Mouse (Mus musculus) megakaryocyte, embryonic 14.5 days (primary cell): ENCODE measurements around the gene Usp21.

Source experiments
- FLI1 ChIP-seq: IDR thresholded peaks from 2 replicates; pipeline ENCODE4 v1.6.1; 2012; ENCODE audit warnings: low read length, inconsistent platforms, mixed read lengths
- GATA1 ChIP-seq: IDR thresholded peaks from 3 replicates; pipeline ENCODE4 v1.6.1; 2012; ENCODE audit warnings: mixed read lengths, low read length, inconsistent platforms, borderline replicate concordance

- no peak for TF ChIP-seq GATA1
- TF ChIP-seq FLI1: no peak
These were observed 6.3 kb downstream of the Usp21 start for GRCm38 (mm10) chr1:171281528-171281923.
